Mouse (Mus musculus) macrophage (primary cell): ENCODE results near the gene Carns1. TPM values are rescaled to one million over a fixed set of nuclear protein-coding genes. Genes with fewer than 3 reads are reported as not detected.

Source experiments
- H3K27ac ChIP-seq: fragments of 350-480 bp; formaldehyde crosslinking; 2 replicates; pipeline ENCODE4 v1.9.0; 2021
- H3K36me3 ChIP-seq: fragments of 350-480 bp; formaldehyde crosslinking; 2 replicates; pipeline ENCODE4 v1.9.0; 2021; ENCODE audit errors: inconsistent target
- H3K4me3 ChIP-seq: fragments of 350-480 bp; formaldehyde crosslinking; 2 replicates; pipeline ENCODE4 v1.9.0; 2021; ENCODE audit errors: inconsistent target
- H3K79me2 ChIP-seq: fragments of 350-480 bp; formaldehyde crosslinking; 2 replicates; pipeline ENCODE4 v1.9.0; 2021; ENCODE audit errors: inconsistent target
- WGBS: methylation state at CpG from one replicate; pipeline ENCODE4 v1.1.7; 2026; ENCODE audit warnings: inconsistent platforms; ENCODE audit not compliant: missing documents; 5-methylcytosine and 5-hydroxymethylcytosine counted together
- polyA plus RNA-seq: library from polyadenylated mRNA; stranded (reverse); fragments of 250-400 nt; gene quantifications from 3 replicates; pipeline ENCODE4 v1.2.4, GENCODE M21; 2018; ENCODE audit warnings: inconsistent platforms

Gene Carns1
- polyA plus RNA-seq, 1 experiment from 2014 or later: 0.77 TPM

DNA sequence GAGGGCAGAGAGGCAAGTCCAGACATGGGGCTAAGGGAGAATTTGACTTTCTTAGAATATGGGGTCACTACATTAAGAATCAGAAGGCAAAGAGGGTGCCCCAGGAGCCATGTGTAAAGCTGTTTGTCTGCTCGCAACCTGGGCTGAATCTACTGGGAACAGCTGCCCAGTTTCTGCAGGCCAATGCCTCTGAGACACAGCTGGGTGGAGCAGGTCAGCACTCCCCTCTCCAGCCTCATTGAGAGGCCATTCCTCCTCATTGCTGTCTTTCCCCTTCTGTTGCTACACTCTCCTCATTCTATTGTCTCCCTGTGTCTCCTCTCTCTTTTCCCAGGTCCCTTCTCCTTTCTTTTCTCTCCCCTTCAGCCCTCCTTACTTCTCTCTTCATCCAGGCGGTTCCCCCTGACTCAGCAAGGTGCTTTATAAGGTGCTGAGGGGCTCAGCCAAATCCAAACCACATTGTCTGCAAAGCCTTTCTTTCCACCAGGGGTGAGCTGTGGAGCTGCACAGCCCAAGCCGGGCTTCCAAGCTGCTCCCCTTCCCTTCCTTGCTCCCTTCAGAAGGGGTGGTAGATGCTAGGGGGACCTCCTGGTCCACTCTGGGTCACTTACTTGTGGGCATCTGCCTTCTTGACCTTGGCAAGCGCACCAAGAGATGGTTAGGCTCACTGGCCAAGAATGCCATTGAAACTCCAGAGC is 36.8 kb upstream of the Carns1 start:
- no peak overlapping the region for H3K27ac ChIP-seq
- H3K79me2 ChIP-seq: no peaks in the 10 kb centered on the region
- H3K36me3 ChIP-seq: no peaks in the 10 kb centered on the region
- H3K4me3 ChIP-seq: no peak overlapping the region
- 93% methylated on average over 4 of the region's 4 CpGs for WGBS

DNA sequence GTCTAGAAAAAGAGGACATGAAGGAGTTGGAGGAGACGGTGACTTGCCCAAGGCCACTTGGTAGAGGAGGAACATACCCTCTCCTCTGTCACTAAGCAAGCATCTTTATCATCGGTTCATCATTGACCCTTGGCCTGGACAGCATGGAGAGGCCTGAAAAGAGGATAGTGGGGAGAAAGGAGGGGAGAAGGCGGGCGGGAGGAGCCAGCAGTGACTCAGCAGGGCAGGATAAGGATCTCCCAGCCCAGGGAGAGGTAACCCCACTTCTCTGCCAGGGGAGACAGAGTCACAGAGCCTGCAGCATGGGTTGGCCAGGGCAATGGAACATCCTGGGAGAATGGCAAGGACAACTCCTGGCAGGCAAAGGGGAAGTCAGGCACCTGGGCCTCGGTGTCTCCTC is 33.3 kb upstream of the Carns1 start:
- no peaks in the 10 kb centered on the region for H3K36me3 ChIP-seq
- H3K27ac ChIP-seq: no peak overlapping the region
- no peaks in the 10 kb centered on the region for H3K79me2 ChIP-seq
- WGBS: 69% methylated on average over 4 of the region's 5 CpGs
- H3K4me3 ChIP-seq: no peak overlapping the region

GRCm38 (mm10) chr19:4206971-4207370 is 31.7 kb upstream of the Carns1 start:
- Histone ChIP-seq H3K79me2 (no peaks in the 10 kb centered on the region; the same call in 1 of the 2 replicates), H3K4me3 (no peak overlapping the region), H3K27ac (no peak overlapping the region), H3K36me3 (no peaks in the 10 kb centered on the region)
- 0% methylated on average over 2 of the region's 2 CpGs for WGBS

- H3K79me2 ChIP-seq: peaks cover 15% of the 10 kb centered on the region
- H3K36me3 ChIP-seq: no peaks in the 10 kb centered on the region
- WGBS: 63% methylated on average over 3 of the region's 4 CpGs
- H3K4me3 ChIP-seq: no peak overlapping the region
- no peak overlapping the region for H3K27ac ChIP-seq
These were observed 29.6 kb upstream of the Carns1 start for GRCm38 (mm10) chr19:4204889-4205288.

DNA sequence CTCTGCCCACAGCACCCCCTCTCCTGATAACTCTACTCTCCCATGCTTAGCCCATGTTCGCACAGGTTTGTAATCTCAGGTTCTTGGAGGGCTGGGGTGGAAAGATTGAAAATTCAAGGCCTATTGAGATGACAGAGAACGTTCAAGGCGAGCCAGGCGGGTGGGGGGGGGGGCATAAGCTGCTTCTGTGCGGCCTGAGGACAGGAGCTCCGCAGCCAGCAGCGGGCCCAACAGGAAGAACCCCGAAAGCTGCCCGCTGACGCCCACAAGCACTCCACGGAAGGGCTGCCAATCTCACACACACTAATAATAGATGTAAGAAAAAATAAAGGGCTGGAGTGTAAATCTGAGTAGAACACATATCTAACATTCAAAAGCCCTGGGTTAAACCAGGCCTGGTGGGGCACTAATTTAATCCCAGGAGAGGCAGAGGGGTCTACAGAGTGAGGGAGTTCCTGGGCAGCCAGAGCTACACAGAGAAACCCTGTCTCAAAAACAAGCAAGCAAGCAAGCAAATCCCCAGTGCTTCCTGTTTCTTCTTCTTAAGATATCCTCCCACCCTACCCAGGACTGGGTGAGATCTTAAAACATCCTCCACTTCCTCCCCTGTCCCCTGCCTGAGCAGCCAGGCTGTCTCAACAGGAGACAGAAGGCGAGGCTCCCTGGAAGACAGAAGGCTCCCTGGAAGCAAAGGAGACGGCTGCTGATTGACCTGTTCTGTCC is 28.5 kb upstream of the Carns1 start:
- 15% methylated on average over 8 of the region's 13 CpGs for WGBS
- Histone ChIP-seq H3K4me3 (no peak overlapping the region), H3K79me2 (peaks cover 22% of the 10 kb centered on the region), H3K27ac (peak overlapping the region; percentile 56), H3K36me3 (no peaks in the 10 kb centered on the region)

DNA sequence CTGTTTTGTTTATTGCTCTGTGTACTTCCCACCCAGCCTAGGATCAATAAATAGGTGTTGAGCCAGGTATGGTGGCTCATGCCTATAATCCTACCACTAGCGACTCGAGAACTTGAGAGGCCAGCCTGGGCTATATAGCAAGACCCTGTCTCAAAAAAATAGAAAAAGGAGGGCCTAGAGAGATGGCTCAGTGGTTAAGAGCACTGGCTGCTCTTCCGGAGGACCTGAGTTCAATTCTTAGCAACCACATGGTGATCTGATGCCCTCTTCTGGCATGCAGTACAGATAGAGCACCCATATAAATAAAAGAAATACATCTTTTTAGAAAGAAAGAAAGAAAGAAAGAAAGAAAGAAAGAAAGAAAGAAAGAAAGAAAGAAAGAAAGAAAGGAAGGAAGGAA is 27.9 kb upstream of the Carns1 start:
- Histone ChIP-seq H3K79me2 (peaks cover 22% of the 10 kb centered on the region), H3K4me3 (no peak overlapping the region), H3K27ac (peak overlapping the region; percentile 56), H3K36me3 (0 out of 2 replicates have a peak, but pooled peaks cover 1% of the 10 kb centered on the region)
- WGBS: 24% methylated on average over 3 of the region's 3 CpGs

DNA sequence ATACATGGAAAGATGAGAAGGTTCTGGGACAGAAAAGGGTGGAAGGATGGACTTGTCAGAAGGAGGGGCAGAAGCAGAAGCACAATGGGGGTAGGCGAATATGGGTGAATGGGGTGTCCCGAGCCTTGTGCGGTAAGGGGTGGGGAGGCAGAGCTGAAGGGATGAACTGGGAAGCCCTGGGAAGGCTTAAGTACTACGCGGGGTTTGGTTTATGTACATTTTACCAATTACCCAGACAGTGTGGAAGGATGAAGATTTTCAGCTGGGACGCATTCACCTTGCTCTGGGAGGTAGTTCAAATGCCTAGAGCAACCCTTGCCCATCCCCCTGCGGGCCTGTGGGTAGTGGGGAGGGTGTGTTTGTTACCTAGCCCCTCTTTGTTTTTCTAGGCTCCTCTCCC is 26.9 kb upstream of the Carns1 start:
- H3K79me2 ChIP-seq: peaks cover 22% of the 10 kb centered on the region
- 62% methylated on average over 7 of the region's 7 CpGs for WGBS
- peak overlapping the region; percentile 82 for H3K27ac ChIP-seq
- H3K4me3 ChIP-seq: peak overlapping the region; percentile 91
- H3K36me3 ChIP-seq: 0 out of 2 replicates have a peak, but pooled peaks cover 11% of the 10 kb centered on the region

DNA sequence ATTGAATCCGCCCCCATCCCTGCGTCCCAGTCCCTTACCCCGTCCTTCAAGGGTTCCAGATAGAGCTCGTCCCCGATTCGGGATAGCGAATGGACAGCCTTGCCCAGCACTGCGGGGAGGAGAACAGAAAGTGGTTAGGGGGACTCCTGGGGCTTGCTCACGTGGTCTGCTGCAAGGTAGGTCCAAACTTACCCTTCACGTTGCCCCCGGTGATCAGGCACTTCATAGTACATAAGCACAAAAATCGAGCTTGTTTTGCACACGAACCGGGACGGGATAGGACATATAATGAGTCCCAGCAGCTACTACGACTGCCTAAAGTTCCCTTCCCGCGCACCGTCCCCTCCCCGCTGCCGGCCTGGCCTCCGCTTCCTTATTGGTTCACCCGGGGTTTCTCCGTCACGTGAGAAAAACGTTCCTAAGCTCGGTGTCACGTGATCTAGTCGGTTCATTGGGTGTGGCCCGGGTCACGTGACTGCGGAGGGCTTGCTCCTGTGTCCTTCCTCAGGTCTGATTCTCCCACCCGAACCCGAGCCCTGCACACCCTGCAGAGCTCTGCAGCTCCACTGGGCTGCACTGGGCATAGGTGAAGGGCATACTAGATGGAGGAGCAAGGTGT is 26.1 kb upstream of the Carns1 start, which contains the start of gene Rad9a:
Rad9a (minus strand) TSS at position 372 of the 619 bp plus-strand sequence.
- Histone ChIP-seq H3K4me3 (peak within 1 kb of the TSS; percentile 91), H3K27ac (peak within 1 kb of the TSS; percentile 82), H3K36me3 (peaks cover 16% of the 10 kb centered on the region), H3K79me2 (peaks cover 27% of the 10 kb centered on the region)
- WGBS: 0% methylated on average over 33 of the region's 34 CpGs

- H3K4me3 ChIP-seq: no peak overlapping the region
- H3K27ac ChIP-seq: no peak overlapping the region
- peaks cover 47% of the 10 kb centered on the region for H3K36me3 ChIP-seq
- 93% methylated on average over 3 of the region's 3 CpGs for WGBS
- H3K79me2 ChIP-seq: peaks cover 60% of the 10 kb centered on the region
These were observed 21.9 kb upstream of the Carns1 start for GRCm38 (mm10) chr19:4197180-4197579.

GRCm38 (mm10) chr19:4196548-4196947 is 21.3 kb upstream of the Carns1 start:
- WGBS: 32% methylated on average over 5 of the region's 5 CpGs
- Histone ChIP-seq H3K27ac (no peak overlapping the region), H3K36me3 (peaks cover 47% of the 10 kb centered on the region), H3K4me3 (no peak overlapping the region), H3K79me2 (peaks cover 60% of the 10 kb centered on the region)

DNA sequence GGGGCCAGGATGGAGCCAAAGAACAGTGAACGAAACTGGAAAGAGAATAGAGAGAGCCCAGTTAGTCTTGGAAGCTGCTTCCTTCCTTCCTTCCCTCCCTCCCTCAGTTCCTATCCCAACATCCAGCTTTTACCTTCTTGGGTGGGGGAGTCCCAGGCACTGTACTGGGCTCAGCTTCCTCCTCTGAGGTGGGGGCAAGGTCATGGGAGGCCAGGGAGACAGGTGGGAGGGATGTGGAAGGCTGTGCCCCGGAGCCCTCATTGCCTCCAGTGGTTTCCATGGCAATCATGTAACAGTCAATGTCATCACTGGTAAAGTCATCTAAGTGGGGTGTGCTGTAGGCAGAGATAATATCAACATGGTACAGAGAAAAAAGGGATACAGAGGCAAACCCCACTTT is 20.8 kb upstream of the Carns1 start:
- WGBS: 74% methylated on average over 2 of the region's 2 CpGs
- H3K27ac ChIP-seq: no peak overlapping the region

DNA sequence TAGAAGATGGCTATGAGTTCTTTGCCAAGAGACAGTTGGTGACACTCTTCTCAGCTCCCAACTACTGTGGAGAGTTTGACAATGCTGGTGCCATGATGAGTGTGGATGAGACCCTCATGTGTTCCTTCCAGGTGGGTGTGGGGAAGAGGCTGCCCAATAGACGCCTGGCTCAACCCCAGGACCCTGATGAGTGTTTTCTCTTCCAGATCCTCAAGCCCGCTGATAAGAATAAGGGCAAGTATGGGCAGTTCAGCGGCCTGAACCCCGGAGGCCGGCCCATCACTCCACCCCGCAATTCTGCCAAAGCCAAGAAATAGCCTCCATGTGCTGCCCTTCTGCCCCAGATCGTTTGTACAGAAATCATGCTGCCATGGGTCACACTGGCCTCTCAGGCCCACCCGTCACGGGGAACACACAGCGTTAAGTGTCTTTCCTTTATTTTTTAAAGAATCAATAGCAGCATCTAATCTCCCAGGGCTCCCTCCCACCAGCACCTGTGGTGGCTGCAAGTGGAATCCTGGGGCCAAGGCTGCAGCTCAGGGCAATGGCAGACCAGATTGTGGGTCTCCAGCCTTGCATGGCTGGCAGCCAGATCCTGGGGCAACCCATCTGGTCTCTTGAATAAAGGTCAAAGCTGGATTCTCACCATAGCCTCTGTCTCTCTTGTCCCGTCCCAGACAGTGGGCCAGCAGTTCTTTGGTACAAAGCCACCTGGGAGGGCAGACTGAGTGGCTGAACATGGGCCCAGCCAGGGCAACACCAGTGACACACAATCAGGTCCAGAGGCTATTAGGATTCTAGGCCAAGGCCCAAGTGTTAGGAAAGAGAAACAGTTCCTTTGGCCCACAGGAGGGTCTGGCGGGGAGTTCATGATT is 19.7 kb upstream of the Carns1 start:
- Histone ChIP-seq H3K4me3 (no peak overlapping the region), H3K36me3 (peaks cover 47% of the 10 kb centered on the region), H3K79me2 (peaks cover 47% of the 10 kb centered on the region), H3K27ac (no peak overlapping the region)
- 91% methylated on average over 12 of the region's 12 CpGs for WGBS

More for the DNA sequence above, 20.8 kb upstream of the Carns1 start:
- H3K79me2 ChIP-seq: peaks cover 57% of the 10 kb centered on the region
- H3K4me3 ChIP-seq: no peak overlapping the region
- peaks cover 47% of the 10 kb centered on the region for H3K36me3 ChIP-seq

DNA sequence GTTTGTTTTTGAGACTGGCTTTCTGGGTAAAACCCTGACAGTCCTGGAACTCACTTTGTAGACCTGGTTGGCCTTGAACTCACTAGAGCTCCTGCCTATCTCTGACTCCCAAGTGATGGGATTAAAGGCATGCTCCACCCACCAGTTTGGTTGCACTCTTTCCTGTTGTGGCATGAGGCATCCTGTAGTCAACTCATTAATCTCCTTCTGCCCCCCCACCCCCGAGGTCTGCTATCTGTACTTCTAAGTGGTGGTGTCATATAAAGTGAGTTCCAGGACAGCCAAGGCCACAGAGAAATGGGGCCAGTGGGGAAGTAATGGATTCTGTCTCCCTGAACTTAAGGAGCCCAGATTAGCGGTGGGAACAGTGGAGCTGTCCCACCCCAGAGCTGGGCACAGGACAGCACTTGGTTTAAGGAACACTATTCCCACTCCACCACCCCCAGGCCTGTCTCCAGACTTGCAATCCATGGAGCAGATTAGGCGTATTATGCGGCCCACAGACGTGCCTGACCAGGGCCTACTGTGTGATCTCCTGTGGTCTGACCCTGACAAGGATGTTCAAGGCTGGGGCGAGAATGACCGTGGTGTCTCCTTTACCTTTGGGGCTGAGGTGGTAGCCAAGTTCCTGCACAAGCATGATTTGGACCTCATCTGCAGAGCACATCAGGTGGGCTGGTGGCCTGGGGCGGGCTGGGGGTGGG is 18.9 kb upstream of the Carns1 start:
- no peak overlapping the region for H3K27ac ChIP-seq
- 84% methylated on average over 8 of the region's 8 CpGs for WGBS
- H3K4me3 ChIP-seq: no peak overlapping the region
- peaks cover 39% of the 10 kb centered on the region for H3K79me2 ChIP-seq
- H3K36me3 ChIP-seq: peaks cover 47% of the 10 kb centered on the region

DNA sequence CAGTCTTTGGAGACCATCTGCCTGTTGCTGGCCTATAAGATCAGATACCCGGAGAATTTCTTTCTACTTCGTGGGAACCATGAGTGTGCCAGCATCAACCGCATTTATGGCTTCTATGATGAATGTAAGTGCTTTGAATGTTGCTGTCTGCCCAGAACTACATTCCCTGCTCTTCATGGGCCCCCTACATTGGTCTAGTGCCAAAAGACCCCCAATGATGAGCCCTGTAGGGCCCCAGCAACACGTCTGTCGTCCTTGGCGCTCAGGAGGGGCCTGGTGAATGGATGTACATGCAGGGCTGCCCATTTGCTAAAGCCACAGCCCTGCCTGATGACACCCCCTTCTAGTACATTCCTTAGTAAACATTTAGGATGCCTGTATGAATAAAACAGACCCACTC is 17.9 kb upstream of the Carns1 start:
- peak overlapping the region; percentile 99 for H3K4me3 ChIP-seq
- peaks cover 39% of the 10 kb centered on the region for H3K79me2 ChIP-seq
- WGBS: 64% methylated on average over 6 of the region's 6 CpGs
- H3K27ac ChIP-seq: peak overlapping the region; percentile 76; the same call in 1 of the 2 replicates
- peaks cover 45% of the 10 kb centered on the region for H3K36me3 ChIP-seq
